Mouse (Mus musculus): ENCODE measurements around the gene E130116L18Rik. TPM values are rescaled to one million over a fixed set of nuclear protein-coding genes. Genes with fewer than 3 reads are reported as not detected.
"Not testable (repeated sequence)": the region's sequence is repeated elsewhere in the genome, so short reads cannot be mapped to it uniquely, and the experiment has no call there.

Gene E130116L18Rik
- total and polyA plus RNA-seq, 2 experiments from 2014 or later, result not detected

DNA sequence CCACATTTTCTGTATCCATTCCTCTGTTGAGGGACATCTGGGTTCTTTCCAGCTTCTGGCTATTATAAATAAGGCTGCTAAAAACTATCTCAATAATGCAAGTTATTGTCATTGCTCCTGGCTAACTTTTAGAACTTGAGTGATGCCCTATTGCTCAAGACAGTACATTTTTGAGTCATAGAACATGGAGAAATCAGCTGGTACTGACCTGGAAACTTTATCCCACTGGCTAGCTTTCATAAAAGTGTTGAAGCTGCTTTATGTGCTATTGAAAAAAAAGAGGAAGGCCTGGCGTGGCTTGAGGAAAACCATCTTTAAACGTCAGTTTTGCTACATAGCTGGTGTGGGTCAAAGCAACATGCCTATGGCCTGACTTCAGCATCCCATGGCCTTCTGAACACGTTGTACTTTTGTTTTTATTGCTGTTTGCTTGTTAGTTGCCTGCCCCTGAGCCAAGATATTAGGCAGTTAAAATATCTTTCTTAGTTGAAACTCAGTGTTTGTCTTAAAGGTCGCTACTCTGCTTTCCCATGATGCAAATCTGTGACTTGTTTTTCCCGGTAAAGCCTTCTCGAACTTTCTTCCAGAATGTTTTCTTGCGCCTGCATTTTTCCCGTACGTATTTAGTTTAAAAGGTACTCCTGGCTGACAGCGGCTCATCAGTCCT is 23.0 kb upstream of the E130116L18Rik start:
- no peaks in the 10 kb centered on the region for H3K4me1 ChIP-seq (ENCODE audit: control insufficient read depth, insufficient read depth)
- H3K27ac ChIP-seq (ENCODE audit: low read depth), result no peak overlapping the region
- DNase-seq (ENCODE audit: low spot score) (no peak), ATAC-seq (ENCODE audit: insufficient read depth, low read depth) (no peak)
- H3K36me3 ChIP-seq (replicated peaks; ENCODE audit: control insufficient read depth, insufficient read depth, low read length), result peaks cover 16% of the 10 kb centered on the region
- H3K4me2 ChIP-seq (ENCODE audit: low read depth, low read length), result no peak overlapping the region
- H3K4me3 ChIP-seq (ENCODE audit: low read depth, low read length), result no peak overlapping the region
- WGBS, result 84% methylated on average over 10 of the region's 10 CpGs
- H3K9ac ChIP-seq (replicated peaks; ENCODE audit: low read depth, low read length), result no peak overlapping the region
- no peaks in the 10 kb centered on the region for H3K27me3 ChIP-seq (ENCODE audit: control insufficient read depth, insufficient read depth, low read length)
- no peaks in the 10 kb centered on the region for H3K9me3 ChIP-seq (replicated peaks; ENCODE audit: control insufficient read depth, low read length)
- TF ChIP-seq EP300 (IDR thresholded peaks at IDR 0.05; ENCODE audit: low read depth) (no peak), CTCF (IDR thresholded peaks at IDR 0.05; ENCODE audit: low read depth) (no peak)

DNA sequence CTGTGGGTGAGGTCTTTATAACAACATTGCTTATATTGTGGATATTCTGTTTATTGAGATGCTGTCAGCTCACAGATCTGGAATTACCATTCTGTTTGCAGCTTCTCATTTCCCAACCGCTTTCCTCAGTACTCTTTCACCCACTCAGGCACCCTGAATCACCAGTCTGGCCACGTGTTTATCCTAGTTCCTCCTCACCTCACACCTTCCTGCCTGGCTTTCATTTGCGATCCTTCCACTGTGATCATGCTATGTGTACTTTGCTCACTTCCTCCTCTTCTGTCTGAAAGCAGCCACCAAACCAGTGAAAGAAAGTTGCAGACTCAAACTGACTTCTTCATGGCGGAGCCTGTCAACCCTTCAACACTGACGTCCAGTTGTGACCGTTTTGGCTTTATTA is 20.1 kb upstream of the E130116L18Rik start:
- 93% methylated on average over 6 of the region's 6 CpGs for WGBS
- H3K27ac ChIP-seq (ENCODE audit: low read depth), result no peak overlapping the region
- H3K9ac ChIP-seq (replicated peaks; ENCODE audit: low read depth, low read length), result no peak overlapping the region
- H3K9me3 ChIP-seq (replicated peaks; ENCODE audit: control insufficient read depth, low read length), result no peaks in the 10 kb centered on the region
- TF ChIP-seq EP300 (IDR thresholded peaks at IDR 0.05; ENCODE audit: low read depth), result no peak
- ATAC-seq (ENCODE audit: insufficient read depth, low read depth) (no peak), DNase-seq (ENCODE audit: low spot score) (no peak)
- H3K4me1 ChIP-seq (ENCODE audit: control insufficient read depth, insufficient read depth), result no peaks in the 10 kb centered on the region
- H3K36me3 ChIP-seq (replicated peaks; ENCODE audit: control insufficient read depth, insufficient read depth, low read length), result peaks cover 13% of the 10 kb centered on the region; the same call in 1 of the 2 replicates
- no peak overlapping the region for H3K4me3 ChIP-seq (ENCODE audit: low read depth, low read length)
- H3K27me3 ChIP-seq (ENCODE audit: control insufficient read depth, insufficient read depth, low read length), result no peaks in the 10 kb centered on the region
- no peak overlapping the region for H3K4me2 ChIP-seq (ENCODE audit: low read depth, low read length)

DNA sequence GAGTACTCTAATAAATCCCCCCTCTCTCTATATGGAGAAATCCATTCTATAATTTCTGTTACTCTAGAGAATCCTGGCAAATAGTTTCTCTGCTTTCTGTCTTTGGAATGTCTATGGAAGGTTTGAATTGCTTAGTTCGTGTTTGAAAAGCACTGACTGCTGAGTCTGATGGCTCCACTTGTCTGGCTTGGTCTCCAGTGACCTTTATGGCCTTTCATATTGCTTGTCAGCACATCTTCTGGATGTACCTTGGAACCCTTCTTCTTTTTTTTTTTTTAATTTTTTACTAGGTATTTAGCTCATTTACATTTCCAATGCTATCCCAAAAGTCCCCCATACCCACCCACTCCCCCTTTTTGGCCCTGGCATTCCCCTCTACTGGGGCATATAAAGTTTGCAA is 1.4 kb upstream of the E130116L18Rik start:
- H3K4me2 ChIP-seq (ENCODE audit: low read depth, low read length); ATAC-seq (ENCODE audit: insufficient read depth, low read depth); H3K9me3 ChIP-seq (replicated peaks; ENCODE audit: control insufficient read depth, low read length); H3K4me1 ChIP-seq (ENCODE audit: control insufficient read depth, insufficient read depth); H3K27ac ChIP-seq (ENCODE audit: low read depth); H3K27me3 ChIP-seq (ENCODE audit: control insufficient read depth, insufficient read depth, low read length); H3K36me3 ChIP-seq (replicated peaks; ENCODE audit: control insufficient read depth, insufficient read depth, low read length); H3K9ac ChIP-seq (replicated peaks; ENCODE audit: low read depth, low read length); DNase-seq (ENCODE audit: low spot score); H3K4me3 ChIP-seq (ENCODE audit: low read depth, low read length): not testable (repeated sequence)
- WGBS, result 96% methylated on average over 1 of the region's 1 CpGs

DNA sequence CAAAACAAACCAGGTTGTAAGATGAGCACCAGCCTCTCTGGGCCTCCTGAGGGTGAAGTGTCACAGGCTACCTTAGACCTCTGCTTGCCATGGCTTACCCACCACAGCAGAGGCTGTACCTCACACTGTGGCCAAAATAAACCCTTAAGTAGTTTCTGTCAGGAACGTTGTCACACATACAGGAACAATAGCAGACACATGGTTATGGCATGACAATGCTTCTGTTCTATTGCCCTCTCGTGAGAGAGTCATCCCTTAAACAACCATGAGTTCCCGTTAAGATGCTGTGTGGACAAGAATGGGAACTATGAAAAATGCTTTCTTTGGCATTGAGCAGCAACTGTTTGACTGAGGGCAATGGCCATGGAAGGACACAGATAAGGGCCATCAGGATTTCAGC is 1.3 kb downstream of the E130116L18Rik start, which contains the start of gene Galnt11:
Gene Galnt11, plus strand, starts transcription at position 301 of the 400 bp plus-strand sequence.
- no peak for DNase-seq (ENCODE audit: low spot score)
- TF ChIP-seq EP300 (IDR thresholded peaks at IDR 0.05; ENCODE audit: low read depth) (no peak), CTCF (IDR thresholded peaks at IDR 0.05; ENCODE audit: low read depth) (no peak)
- H3K9ac ChIP-seq (replicated peaks; ENCODE audit: low read depth, low read length), result peak within 1 kb of the TSS; percentile 80

DNA sequence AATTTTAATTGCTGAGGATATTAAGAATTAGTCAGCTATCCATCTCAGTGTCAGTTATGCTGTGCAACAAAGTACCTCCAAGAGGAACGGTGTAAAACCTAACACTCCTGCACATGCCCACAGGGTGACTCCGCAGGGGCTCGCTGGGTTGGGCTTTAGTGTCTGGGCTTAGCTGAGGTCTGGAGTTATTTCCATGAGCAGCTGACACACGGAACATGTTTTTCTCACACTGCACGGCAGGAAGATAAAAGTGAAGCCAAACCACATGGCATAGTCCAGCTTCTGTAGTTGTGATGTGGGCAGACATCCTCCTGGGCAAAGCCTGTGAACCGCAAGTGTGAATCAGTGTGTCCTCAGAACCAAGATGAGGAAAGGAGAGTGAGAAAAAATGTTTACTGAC is 7.9 kb downstream of the E130116L18Rik start:
- H3K36me3 ChIP-seq (replicated peaks; ENCODE audit: control insufficient read depth, insufficient read depth, low read length), result no peaks in the 10 kb centered on the region
- no peak overlapping the region for H3K27ac ChIP-seq (ENCODE audit: low read depth)
- H3K27me3 ChIP-seq (ENCODE audit: control insufficient read depth, insufficient read depth, low read length), result no peaks in the 10 kb centered on the region
- DNase-seq (ENCODE audit: low spot score), result no peak
- no peak overlapping the region for H3K4me3 ChIP-seq (ENCODE audit: low read depth, low read length)
- H3K4me1 ChIP-seq (ENCODE audit: control insufficient read depth, insufficient read depth), result no peaks in the 10 kb centered on the region
- H3K9me3 ChIP-seq (replicated peaks; ENCODE audit: control insufficient read depth, low read length), result no peaks in the 10 kb centered on the region
- H3K4me2 ChIP-seq (ENCODE audit: low read depth, low read length), result no peak overlapping the region
- H3K9ac ChIP-seq (replicated peaks; ENCODE audit: low read depth, low read length), result no peak overlapping the region
- no peak for TF ChIP-seq CTCF (IDR thresholded peaks at IDR 0.05; ENCODE audit: low read depth)
- ATAC-seq (ENCODE audit: insufficient read depth, low read depth), result peak; percentile 33; the same call in 1 of the 2 replicates
- WGBS, result 53% methylated on average over 6 of the region's 6 CpGs

More for the DNA sequence above, 1.3 kb downstream of the E130116L18Rik start, which contains the start of gene Galnt11:
- no peaks in the 10 kb centered on the region for H3K36me3 ChIP-seq (replicated peaks; ENCODE audit: control insufficient read depth, insufficient read depth, low read length)
- peaks cover 6% of the 10 kb centered on the region for H3K4me1 ChIP-seq (ENCODE audit: control insufficient read depth, insufficient read depth)
- peak within 1 kb of the TSS; percentile 86 for H3K4me3 ChIP-seq (ENCODE audit: low read depth, low read length)
- peak within 1 kb of the TSS; percentile 83 for H3K4me2 ChIP-seq (ENCODE audit: low read depth, low read length)
- 60% methylated on average over 3 of the region's 3 CpGs for WGBS
- no peaks in the 10 kb centered on the region for H3K9me3 ChIP-seq (replicated peaks; ENCODE audit: control insufficient read depth, low read length)
- peak within 1 kb of the TSS; percentile 91 for H3K27ac ChIP-seq (ENCODE audit: low read depth)
- no peak for ATAC-seq (ENCODE audit: insufficient read depth, low read depth)
- no peaks in the 10 kb centered on the region for H3K27me3 ChIP-seq (ENCODE audit: control insufficient read depth, insufficient read depth, low read length)

DNA sequence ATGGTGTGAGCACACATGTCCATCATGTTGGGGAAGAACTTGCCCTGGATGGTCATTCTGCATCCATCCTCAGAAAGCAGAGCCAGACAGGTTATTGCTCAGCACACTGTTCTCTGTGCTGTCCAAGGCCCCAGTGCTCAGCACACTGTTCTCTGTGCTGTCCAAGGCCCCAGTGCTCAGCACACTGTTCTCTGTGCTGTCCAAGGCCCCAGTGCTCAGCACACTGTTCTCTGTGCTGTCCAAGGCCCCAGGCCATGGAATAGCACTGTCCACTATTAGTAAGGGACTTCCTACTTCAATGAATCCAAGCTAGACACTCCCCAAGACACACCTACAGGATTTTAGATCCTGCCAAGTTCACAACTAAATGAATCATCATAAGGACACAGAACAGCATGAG is 9.7 kb downstream of the E130116L18Rik start:
- H3K27ac ChIP-seq (ENCODE audit: low read depth); ATAC-seq (ENCODE audit: insufficient read depth, low read depth); H3K36me3 ChIP-seq (replicated peaks; ENCODE audit: control insufficient read depth, insufficient read depth, low read length); H3K4me3 ChIP-seq (ENCODE audit: low read depth, low read length); H3K9ac ChIP-seq (replicated peaks; ENCODE audit: low read depth, low read length); H3K27me3 ChIP-seq (ENCODE audit: control insufficient read depth, insufficient read depth, low read length); H3K9me3 ChIP-seq (replicated peaks; ENCODE audit: control insufficient read depth, low read length); DNase-seq (ENCODE audit: low spot score); H3K4me2 ChIP-seq (ENCODE audit: low read depth, low read length); H3K4me1 ChIP-seq (ENCODE audit: control insufficient read depth, insufficient read depth): not testable (repeated sequence)

Measured in heart, postnatal 0 days (tissue).